Mouse (Mus musculus): Measurements from ENCODE around the gene Fnip2. TPM values are rescaled to one million over a fixed set of nuclear protein-coding genes. Genes with fewer than 3 reads are reported as not detected.
A peak's percentile ranks its signal among the peaks of the same experiment; 100 is the strongest.

The Fnip2 gene
- polyA plus RNA-seq, 1 experiment from 2014 or later = 2.6 TPM

DNA sequence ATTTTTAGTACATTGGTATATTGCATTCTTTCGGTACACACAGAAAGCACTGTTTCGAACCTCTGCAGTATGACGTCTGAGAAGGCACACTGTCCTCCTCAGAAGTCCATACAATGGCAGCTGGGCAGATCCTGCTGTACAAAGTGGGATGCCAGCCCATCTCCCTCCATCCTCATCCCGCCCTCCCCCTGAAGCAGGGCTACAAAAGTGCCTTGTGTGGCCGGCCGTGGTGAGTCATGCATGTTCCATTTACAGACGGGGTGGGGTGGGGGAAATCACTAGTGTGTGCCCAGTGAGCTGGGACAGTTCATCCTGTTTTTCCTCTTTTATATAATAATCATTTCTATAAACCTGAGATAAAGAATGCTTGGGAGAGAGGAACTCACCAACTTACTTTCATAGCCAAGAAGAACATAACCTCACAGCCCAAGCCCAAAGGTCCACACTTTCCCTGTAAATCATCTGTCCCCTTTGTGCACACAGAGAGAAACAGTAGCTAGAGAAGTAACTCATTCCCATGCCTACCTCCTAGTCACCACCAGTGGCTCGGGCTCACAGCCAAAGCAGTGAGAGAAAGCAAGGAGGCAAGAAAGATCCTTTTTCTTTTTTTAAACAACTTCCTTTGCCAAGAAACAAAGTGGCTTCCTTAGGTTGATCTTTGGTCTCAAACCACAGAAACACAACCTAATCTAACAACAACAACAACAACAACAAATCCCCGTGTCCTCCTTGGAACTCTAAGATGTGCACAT, 8.4 kb downstream of the Fnip2 start:
- Histone ChIP-seq H3K9ac (ENCODE audit: low read length) (no peak overlapping the region), H3K4me2 (ENCODE audit: low read depth, low read length) (no peak overlapping the region), H3K9me3 (replicated peaks; ENCODE audit: control insufficient read depth, low read length) (no peaks in the 10 kb centered on the region), H3K4me3 (ENCODE audit: low read length) (no peak overlapping the region), H3K27ac (ENCODE audit: low read length) (peak overlapping the region; percentile 48), H3K27me3 (ENCODE audit: control insufficient read depth, insufficient read depth, low read length) (no peaks in the 10 kb centered on the region), H3K4me1 (ENCODE audit: control insufficient read depth, insufficient read depth, low read length) (peaks cover 11% of the 10 kb centered on the region), H3K36me3 (ENCODE audit: control insufficient read depth, insufficient read depth) (no peaks in the 10 kb centered on the region)
- peak; percentile 52; the same call in 1 of the 2 replicates for ATAC-seq (replicated peaks; ENCODE audit: extremely low read depth, insufficient read depth, low FRiP score)
- 60% methylated on average over 9 of the region's 9 CpGs for WGBS

DNA sequence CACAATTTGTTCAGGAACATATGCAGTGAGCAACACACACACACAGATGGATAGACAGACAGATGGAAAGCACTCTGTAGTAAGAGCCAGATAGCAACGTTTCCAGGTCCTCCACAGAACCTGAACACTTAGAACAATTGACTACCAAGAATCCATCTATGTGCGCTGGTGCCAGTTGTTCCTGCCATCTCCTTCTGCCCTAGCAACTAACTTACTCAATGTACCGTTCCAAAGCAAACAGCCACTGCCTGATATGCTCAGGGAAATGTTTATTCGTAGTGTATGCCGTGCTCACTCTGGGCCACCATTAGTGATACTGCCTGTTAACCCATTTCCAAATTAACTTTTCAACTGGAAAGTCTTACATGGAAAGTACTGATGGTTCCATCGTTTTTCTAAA, 12.5 kb downstream of the Fnip2 start:
- H3K4me1 ChIP-seq (ENCODE audit: control insufficient read depth, insufficient read depth, low read length) = peaks cover 11% of the 10 kb centered on the region
- no peak for ATAC-seq (replicated peaks; ENCODE audit: extremely low read depth, insufficient read depth, low FRiP score)
- WGBS = 78% methylated on average over 6 of the region's 6 CpGs
- no peak overlapping the region for H3K9ac ChIP-seq (ENCODE audit: low read length)
- H3K9me3 ChIP-seq (replicated peaks; ENCODE audit: control insufficient read depth, low read length) = no peaks in the 10 kb centered on the region
- H3K4me3 ChIP-seq (ENCODE audit: low read length) = no peak overlapping the region
- H3K36me3 ChIP-seq (ENCODE audit: control insufficient read depth, insufficient read depth) = no peaks in the 10 kb centered on the region
- H3K27ac ChIP-seq (ENCODE audit: low read length) = no peak overlapping the region
- H3K4me2 ChIP-seq (ENCODE audit: low read depth, low read length) = no peak overlapping the region
- H3K27me3 ChIP-seq (ENCODE audit: control insufficient read depth, insufficient read depth, low read length) = no peaks in the 10 kb centered on the region

- Histone ChIP-seq H3K4me2 (ENCODE audit: low read depth, low read length) (no peak overlapping the region), H3K4me3 (ENCODE audit: low read length) (no peak overlapping the region), H3K9me3 (replicated peaks; ENCODE audit: control insufficient read depth, low read length) (no peaks in the 10 kb centered on the region), H3K9ac (ENCODE audit: low read length) (no peak overlapping the region), H3K27ac (ENCODE audit: low read length) (no peak overlapping the region), H3K27me3 (ENCODE audit: control insufficient read depth, insufficient read depth, low read length) (no peaks in the 10 kb centered on the region), H3K36me3 (ENCODE audit: control insufficient read depth, insufficient read depth) (no peaks in the 10 kb centered on the region), H3K4me1 (ENCODE audit: control insufficient read depth, insufficient read depth, low read length) (0 out of 2 replicates have a peak, but pooled peaks cover 3% of the 10 kb centered on the region)
- 88% methylated on average over 3 of the region's 3 CpGs for WGBS
- ATAC-seq (replicated peaks; ENCODE audit: extremely low read depth, insufficient read depth, low FRiP score) = no peak
Measured at GRCm38 (mm10) chr3:79553779-79554178, 13.8 kb downstream of the Fnip2 start.

DNA sequence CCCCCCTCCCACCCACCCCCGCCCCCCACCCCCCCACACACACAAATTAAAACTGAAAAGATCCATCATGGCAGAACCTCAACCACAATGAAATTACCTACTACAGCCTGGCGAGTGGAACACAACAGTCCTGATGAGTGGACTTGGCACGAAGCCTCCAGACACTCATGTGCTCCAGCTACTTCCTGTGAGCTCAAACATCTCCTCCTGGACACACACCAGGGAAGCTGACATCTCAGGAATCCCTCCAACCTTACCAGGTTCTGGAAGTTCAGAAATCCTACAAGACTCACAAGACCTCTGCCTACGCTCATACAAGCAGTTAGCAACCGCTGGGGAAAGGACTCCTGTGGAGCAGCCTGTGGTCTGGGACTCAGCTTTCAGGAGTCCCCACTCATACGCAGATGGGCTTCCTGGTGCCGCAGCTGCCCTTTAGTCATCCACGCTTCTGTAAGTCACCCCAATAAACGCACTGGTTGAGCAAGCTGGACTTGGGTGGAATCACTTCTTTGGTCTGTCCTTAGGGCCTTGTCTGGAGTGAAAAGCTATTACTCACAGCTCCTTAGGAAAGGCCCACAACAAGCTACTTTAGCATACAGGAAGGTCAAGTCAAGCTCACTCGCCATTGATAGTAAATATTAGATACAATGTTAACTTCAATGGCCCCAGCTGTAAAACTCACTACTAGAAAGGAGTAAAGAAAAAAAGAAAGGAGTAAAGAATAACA, 15.6 kb downstream of the Fnip2 start:
- H3K4me2 ChIP-seq (ENCODE audit: low read depth, low read length) = no peak overlapping the region
- ATAC-seq (replicated peaks; ENCODE audit: extremely low read depth, insufficient read depth, low FRiP score) = no peak
- no peaks in the 10 kb centered on the region for H3K9me3 ChIP-seq (replicated peaks; ENCODE audit: control insufficient read depth, low read length)
- H3K27me3 ChIP-seq (ENCODE audit: control insufficient read depth, insufficient read depth, low read length) = no peaks in the 10 kb centered on the region
- WGBS = 78% methylated on average over 10 of the region's 10 CpGs
- no peaks in the 10 kb centered on the region for H3K4me1 ChIP-seq (ENCODE audit: control insufficient read depth, insufficient read depth, low read length)
- no peak overlapping the region for H3K9ac ChIP-seq (ENCODE audit: low read length)
- no peak overlapping the region for H3K27ac ChIP-seq (ENCODE audit: low read length)
- H3K36me3 ChIP-seq (ENCODE audit: control insufficient read depth, insufficient read depth) = no peaks in the 10 kb centered on the region
- H3K4me3 ChIP-seq (ENCODE audit: low read length) = no peak overlapping the region

GRCm38 (mm10) chr3:79549751-79550393, 17.7 kb downstream of the Fnip2 start:
- Histone ChIP-seq H3K9me3 (replicated peaks; ENCODE audit: control insufficient read depth, low read length) (no peaks in the 10 kb centered on the region), H3K4me2 (ENCODE audit: low read depth, low read length) (no peak overlapping the region), H3K27me3 (ENCODE audit: control insufficient read depth, insufficient read depth, low read length) (no peaks in the 10 kb centered on the region), H3K4me1 (ENCODE audit: control insufficient read depth, insufficient read depth, low read length) (no peaks in the 10 kb centered on the region), H3K36me3 (ENCODE audit: control insufficient read depth, insufficient read depth) (no peaks in the 10 kb centered on the region), H3K9ac (ENCODE audit: low read length) (no peak overlapping the region), H3K27ac (ENCODE audit: low read length) (no peak overlapping the region), H3K4me3 (ENCODE audit: low read length) (no peak overlapping the region)
- ATAC-seq (replicated peaks; ENCODE audit: extremely low read depth, insufficient read depth, low FRiP score) = no peak
- 90% methylated on average over 8 of the region's 8 CpGs for WGBS

DNA sequence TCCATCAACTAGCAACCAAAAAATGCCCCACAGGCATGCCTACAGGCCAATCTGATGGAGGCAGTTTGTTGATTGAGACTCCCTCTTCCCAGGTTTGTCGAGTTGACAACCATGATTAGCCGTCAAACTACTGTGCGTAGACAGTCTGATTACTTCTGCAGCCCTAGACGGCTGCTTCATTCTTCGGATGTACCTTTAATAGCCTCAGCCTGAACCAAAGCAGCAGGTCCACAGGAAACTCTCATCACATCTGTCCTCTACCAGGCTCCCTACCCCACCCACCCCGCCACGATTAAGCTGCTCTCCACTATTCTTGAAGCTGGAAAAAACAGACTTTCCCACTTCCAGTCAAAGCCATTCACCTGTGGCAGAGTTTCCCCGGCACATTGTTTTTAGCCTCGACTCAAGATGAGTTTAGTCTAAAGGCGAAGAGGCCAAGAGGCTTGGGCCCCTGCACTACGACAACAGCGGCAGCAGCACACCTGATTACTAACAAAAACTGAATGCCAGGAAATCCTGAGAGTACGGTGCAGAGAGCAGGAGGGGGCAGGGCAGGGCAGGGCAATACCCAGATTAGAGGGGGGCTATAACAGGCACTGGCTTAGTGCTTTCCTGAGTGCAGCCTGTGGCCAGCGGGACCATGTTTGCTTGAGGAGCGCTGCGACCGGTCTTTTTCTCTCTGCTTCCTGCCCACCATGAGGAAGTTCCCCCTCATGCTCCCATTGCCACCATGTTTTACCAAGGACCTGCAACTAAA, 18.7 kb downstream of the Fnip2 start:
- Histone ChIP-seq H3K27ac (ENCODE audit: low read length) (no peak overlapping the region), H3K36me3 (ENCODE audit: control insufficient read depth, insufficient read depth) (no peaks in the 10 kb centered on the region), H3K27me3 (ENCODE audit: control insufficient read depth, insufficient read depth, low read length) (no peaks in the 10 kb centered on the region), H3K4me2 (ENCODE audit: low read depth, low read length) (no peak overlapping the region), H3K4me3 (ENCODE audit: low read length) (no peak overlapping the region), H3K9ac (ENCODE audit: low read length) (no peak overlapping the region), H3K4me1 (ENCODE audit: control insufficient read depth, insufficient read depth, low read length) (no peaks in the 10 kb centered on the region), H3K9me3 (replicated peaks; ENCODE audit: control insufficient read depth, low read length) (no peaks in the 10 kb centered on the region)
- WGBS = 59% methylated on average over 17 of the region's 17 CpGs
- ATAC-seq (replicated peaks; ENCODE audit: extremely low read depth, insufficient read depth, low FRiP score) = no peak

DNA sequence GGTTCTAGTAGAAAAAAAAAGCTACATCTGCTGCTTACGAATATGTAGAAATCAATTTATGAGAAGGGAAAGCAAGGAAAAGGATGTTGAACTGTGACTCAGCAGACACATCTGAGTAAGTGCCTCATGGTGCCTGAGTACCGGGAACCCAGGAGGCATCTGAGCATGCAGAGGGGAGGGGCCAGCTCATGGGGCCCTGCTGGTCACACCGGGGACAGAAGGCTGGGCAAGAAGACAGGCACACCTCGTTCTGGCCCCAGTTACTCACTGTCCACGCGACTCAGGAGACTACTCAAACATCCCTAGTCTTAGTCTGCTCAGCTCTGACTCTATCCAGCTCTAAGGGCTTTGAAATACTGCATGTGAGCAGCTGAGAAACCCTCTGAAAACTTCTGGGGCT, 25.0 kb downstream of the Fnip2 start:
- 21% methylated on average over 6 of the region's 6 CpGs for WGBS
- no peaks in the 10 kb centered on the region for H3K9me3 ChIP-seq (replicated peaks; ENCODE audit: control insufficient read depth, low read length)
- H3K27ac ChIP-seq (ENCODE audit: low read length) = no peak overlapping the region
- H3K27me3 ChIP-seq (ENCODE audit: control insufficient read depth, insufficient read depth, low read length) = no peaks in the 10 kb centered on the region
- H3K4me1 ChIP-seq (ENCODE audit: control insufficient read depth, insufficient read depth, low read length) = peaks cover 12% of the 10 kb centered on the region
- no peak overlapping the region for H3K4me2 ChIP-seq (ENCODE audit: low read depth, low read length)
- H3K9ac ChIP-seq (ENCODE audit: low read length) = no peak overlapping the region
- H3K4me3 ChIP-seq (ENCODE audit: low read length) = no peak overlapping the region
- H3K36me3 ChIP-seq (ENCODE audit: control insufficient read depth, insufficient read depth) = no peaks in the 10 kb centered on the region
- peak; percentile 77 for ATAC-seq (replicated peaks; ENCODE audit: extremely low read depth, insufficient read depth, low FRiP score)

- Histone ChIP-seq H3K9ac (ENCODE audit: low read length) (no peak overlapping the region), H3K4me2 (ENCODE audit: low read depth, low read length) (no peak overlapping the region), H3K27me3 (ENCODE audit: control insufficient read depth, insufficient read depth, low read length) (no peaks in the 10 kb centered on the region), H3K36me3 (ENCODE audit: control insufficient read depth, insufficient read depth) (no peaks in the 10 kb centered on the region), H3K9me3 (replicated peaks; ENCODE audit: control insufficient read depth, low read length) (no peaks in the 10 kb centered on the region), H3K4me3 (ENCODE audit: low read length) (no peak overlapping the region), H3K27ac (ENCODE audit: low read length) (no peak overlapping the region), H3K4me1 (ENCODE audit: control insufficient read depth, insufficient read depth, low read length) (peaks cover 19% of the 10 kb centered on the region)
- no peak for ATAC-seq (replicated peaks; ENCODE audit: extremely low read depth, insufficient read depth, low FRiP score)
Measured at GRCm38 (mm10) chr3:79539656-79540055, 27.9 kb downstream of the Fnip2 start.

All from heart, embryonic 16.5 days (tissue).